9 mouse cellular contexts compared by ENCODE assay signal in genomic region chr1:134344005-134344950, GRCm38 (mm10). TPM values are rescaled to one million over a fixed set of nuclear protein-coding genes. Genes with fewer than 3 reads are reported as not detected.
DNase-seq lines count a peak whose midpoint lies in the region; ATAC-seq and TF ChIP-seq lines count a peak whose summit lies in the region.
"Had no signal": no experiment of that assay in that cellular context is flagged by ENCODE, and none has a peak within 500 bp of the region (broad histone marks: within the 10 kb centered on the region; RNA-seq: fewer than 3 reads in every experiment).

No protein-coding gene starts in this region.

- no peak for TF ChIP-seq CTCF in kidney, adult 2 months (conservative IDR thresholded peaks at IDR 0.05; ENCODE audit: insufficient read depth, insufficient read length, low read depth, low read length)

- H3K4me2 ChIP-seq in midbrain, embryonic 12.5 days (replicated peaks), result peak overlapping the region; percentile 75

- H3K9me3 ChIP-seq in limb, embryonic 10.5 days (replicated peaks), result no peaks in the 10 kb centered on the region
- no peaks in the 10 kb centered on the region for H3K9me3 ChIP-seq in midbrain, embryonic 12.5 days

- H3K27me3 ChIP-seq in kidney, adult 2 months (replicated peaks; ENCODE audit: control insufficient read depth, insufficient read depth, low read length), result no peaks in the 10 kb centered on the region
- H3K27me3 ChIP-seq in limb, embryonic 10.5 days (ENCODE audit: low read depth, poor library complexity, severe bottlenecking), result no peaks in the 10 kb centered on the region
- peaks cover 11% of the 10 kb centered on the region; the same call in 1 of the 2 replicates for H3K27me3 ChIP-seq in midbrain, embryonic 12.5 days

- no peak overlapping the region for H3K27ac ChIP-seq in kidney, adult 2 months (ENCODE audit: insufficient read depth, low read depth, low read length)
- H3K27ac ChIP-seq in limb, embryonic 10.5 days, result peak overlapping the region; percentile 72
- H3K27ac ChIP-seq in midbrain, embryonic 12.5 days (replicated peaks), result no peak overlapping the region

- 8% methylated on average over 54 of the region's 54 CpGs for WGBS in kidney, adult 2 months
- under 1% methylated on average over 54 of the region's 54 CpGs for WGBS in limb, embryonic 10.5 days
- 1% methylated on average over 54 of the region's 54 CpGs for WGBS in midbrain, embryonic 12.5 days

- H3K4me3 ChIP-seq in kidney, adult 2 months (ENCODE audit: insufficient read depth, low read depth, low read length), result peak overlapping the region; percentile 15; the same call in 1 of the 2 replicates
- H3K4me3 ChIP-seq in limb, embryonic 10.5 days, result peak overlapping the region; percentile 58
- H3K4me3 ChIP-seq in midbrain, embryonic 12.5 days, result peak overlapping the region; percentile 44

- peak; percentile 89 for DNase-seq in adrenal gland, postnatal 10 days
- DNase-seq in embryo, embryonic 9.5 days (ENCODE audit: extremely low spot score), result peak; percentile 96
- DNase-seq in heart, adult 8-10 months (ENCODE audit: low spot score), result peak; percentile 11
- DNase-seq in kidney, adult 2 months, result peak; percentile 77
- peak; percentile 97 for DNase-seq in limb, embryonic 10.5 days (ENCODE audit: low spot score)
- DNase-seq in right cerebral cortex, postnatal 4 days, result peak; percentile 93
- peak; percentile 85 to 91 for DNase-seq in urinary bladder, postnatal 4 days (ENCODE audit: low spot score in 2 of 2)

- peaks cover 9% of the 10 kb centered on the region for H3K36me3 ChIP-seq in kidney, adult 2 months (ENCODE audit: control insufficient read depth, insufficient read depth, low read length)
- peaks cover 33% of the 10 kb centered on the region for H3K36me3 ChIP-seq in limb, embryonic 10.5 days
- H3K36me3 ChIP-seq in midbrain, embryonic 12.5 days, result peaks cover 22% of the 10 kb centered on the region

- peak; percentile 91 for ATAC-seq in midbrain, embryonic 12.5 days (ENCODE audit: low FRiP score, low read depth)

- 0 out of 2 replicates have a peak, but pooled peaks cover 2% of the 10 kb centered on the region for H3K4me1 ChIP-seq in kidney, adult 2 months (ENCODE audit: control insufficient read depth, insufficient read depth, low read length)
- peaks cover 15% of the 10 kb centered on the region for H3K4me1 ChIP-seq in limb, embryonic 10.5 days
- H3K4me1 ChIP-seq in midbrain, embryonic 12.5 days, result peaks cover 8% of the 10 kb centered on the region; the same call in 1 of the 2 replicates

- TF ChIP-seq POLR2A in kidney, adult 2 months (IDR thresholded peaks at IDR 0.05; ENCODE audit: low read depth, low read length), result peak; percentile 7

- peak overlapping the region; percentile 59 for H3K9ac ChIP-seq in midbrain, embryonic 12.5 days (replicated peaks)

RNA-seq across cellular contexts. Expression of gene Ppfia4, which starts 11.6 kb away (rescaled TPM):
- total RNA-seq in adrenal gland, postnatal 10 days (2021), result 1 to 10 TPM; 1.5 to 3.0 TPM
- 1 to 10 TPM in 1 of 4 experiments, under 1 TPM in 3; 0.63 to 1.1 (median 0.95) TPM for total RNA-seq in heart, adult 8-10 months (2022)
- 3.6 and 4.2 TPM in 2 replicates for polyA plus RNA-seq in kidney, adult 2 months (2012; rRNA removed)
- 1.8 and 2.3 TPM in 2 replicates for polyA plus RNA-seq in limb, embryonic 10.5 days (2016; fragmentation: Nextera tagmentation; extraction: Ambion mirVana)
- 5.1 and 5.3 TPM in 2 replicates for polyA plus RNA-seq in midbrain, embryonic 12.5 days (2016; fragmentation: Nextera tagmentation; extraction: Ambion mirVana)

RNA-seq across cellular contexts. Expression of gene Tmem183a, which starts 17.5 kb away (rescaled TPM):
- total RNA-seq in adrenal gland, postnatal 10 days (2021), result 10 to 100 TPM; 39.9 to 48.3 TPM
- total RNA-seq in heart, adult 8-10 months (2022), result 10 to 100 TPM; 11.4 to 20.0 (median 13.8) TPM
- polyA plus RNA-seq in kidney, adult 2 months (2012; rRNA removed), result 84.0 and 100 TPM in 2 replicates
- 118 TPM in 2 replicates for polyA plus RNA-seq in limb, embryonic 10.5 days (2016; fragmentation: Nextera tagmentation; extraction: Ambion mirVana)
- polyA plus RNA-seq in midbrain, embryonic 12.5 days (2016; fragmentation: Nextera tagmentation; extraction: Ambion mirVana), result 118 and 120 TPM in 2 replicates

RNA-seq across cellular contexts. Expression of gene 4933406M09Rik, which starts 41.5 kb away (rescaled TPM):
- total RNA-seq in adrenal gland, postnatal 10 days (2021), result not detected
- total RNA-seq in heart, adult 8-10 months (2022), result not detected
- 0.06 TPM in 1 of 2 replicates, not detected in the other for polyA plus RNA-seq in kidney, adult 2 months (2012; rRNA removed)
- not detected in 2 replicates for polyA plus RNA-seq in limb, embryonic 10.5 days (2016; fragmentation: Nextera tagmentation; extraction: Ambion mirVana)
- polyA plus RNA-seq in midbrain, embryonic 12.5 days (2016; fragmentation: Nextera tagmentation; extraction: Ambion mirVana), result not detected in 2 replicates
- polyA plus RNA-seq: gonadal fat pad, adult 2 months had no signal

RNA-seq across cellular contexts. Expression of gene Myog, which starts 54.5 kb away (rescaled TPM):
- 1 to 10 TPM; 2.0 to 9.6 TPM for total RNA-seq in adrenal gland, postnatal 10 days (2021)
- total RNA-seq in heart, adult 8-10 months (2022), result not detected
- 0.09 TPM in 1 of 2 replicates, not detected in the other for polyA plus RNA-seq in kidney, adult 2 months (2012; rRNA removed)
- 2.0 and 16.0 TPM in 2 replicates for polyA plus RNA-seq in limb, embryonic 10.5 days (2016; fragmentation: Nextera tagmentation; extraction: Ambion mirVana)
- 0.11 and 0.30 TPM in 2 replicates for polyA plus RNA-seq in midbrain, embryonic 12.5 days (2016; fragmentation: Nextera tagmentation; extraction: Ambion mirVana)
- polyA plus RNA-seq: gonadal fat pad, adult 2 months had no signal

Comparison
In these comparisons a context has a peak if more than half of its experiments do, and no peak if none do; other contexts are left out.
1. DNase-seq: peak in every context shown above with its lines; median percentile 97 in limb, embryonic 10.5 days; 96 in embryo, embryonic 9.5 days; 93 in right cerebral cortex, postnatal 4 days; 89 in adrenal gland, postnatal 10 days; 88 in urinary bladder, postnatal 4 days; 77 in kidney, adult 2 months; 11 in heart, adult 8-10 months.